Mouse (Mus musculus) midbrain, postnatal 0 days (tissue): ENCODE results near the gene Mettl11b. TPM values are rescaled to one million over a fixed set of nuclear protein-coding genes. Genes with fewer than 3 reads are reported as not detected.

Experiments used
- ATAC-seq: fragments of 200-750 bp; cut with Nextera tagmentation; 2 replicates; pipeline ENCODE4 v1.8.0; 2017; ENCODE audit warnings: moderate number of reproducible peaks, mild to moderate bottlenecking, moderate TSS enrichment, moderate library complexity; ENCODE audit not compliant: low FRiP score
- DNase-seq: peaks from one replicate; pipeline ENCODE4 v3.0.0-alpha.2; 2015; ENCODE audit warnings: low spot score
- H3K27ac ChIP-seq: fragments of 300-500 bp; sonication (generic); 2 replicates; pipeline ENCODE4 v1.5.1; 2014; ENCODE audit warnings: low read depth, mild to moderate bottlenecking, low read length, mixed read lengths
- H3K27me3 ChIP-seq: fragments of 300-500 bp; sonication (generic); 2 replicates; pipeline ENCODE4 v1.6.1; 2014; ENCODE audit warnings: low read length, control low read depth, mixed read lengths; ENCODE audit not compliant: insufficient read depth
- H3K36me3 ChIP-seq: fragments of 300-500 bp; sonication (generic); 2 replicates; pipeline ENCODE4 v1.6.1; 2014; ENCODE audit warnings: low read length, control low read depth, mixed read lengths; ENCODE audit not compliant: insufficient read depth
- H3K4me1 ChIP-seq: fragments of 300-500 bp; sonication (generic); 2 replicates; pipeline ENCODE4 v1.6.1; 2014; ENCODE audit warnings: mild to moderate bottlenecking, control low read depth, antibody characterized with exemption, low read length, mixed read lengths; ENCODE audit not compliant: insufficient read depth
- H3K4me2 ChIP-seq: fragments of 300-500 bp; sonication (generic); 2 replicates; pipeline ENCODE4 v1.6.1; 2014; ENCODE audit warnings: low read depth, mild to moderate bottlenecking, low read length, mixed read lengths; ENCODE audit not compliant: poor library complexity, severe bottlenecking
- H3K4me3 ChIP-seq: fragments of 300-500 bp; sonication (generic); 2 replicates; pipeline ENCODE4 v1.5.1; 2014; ENCODE audit warnings: low read depth, mild to moderate bottlenecking, low read length, moderate library complexity
- H3K9ac ChIP-seq: fragments of 300-500 bp; sonication (generic); replicated peaks from 2 replicates; pipeline ENCODE4 v1.6.1; 2014; ENCODE audit warnings: mild to moderate bottlenecking, low read length, moderate library complexity, mixed read lengths; ENCODE audit not compliant: poor library complexity, severe bottlenecking
- H3K9me3 ChIP-seq: fragments of 300-500 bp; sonication (generic); 2 replicates; pipeline ENCODE4 v1.6.1; 2016; ENCODE audit warnings: low read length, control low read depth
- CTCF ChIP-seq: IDR thresholded peaks from 2 replicates; pipeline ENCODE4 v1.5.1; 2016; ENCODE audit warnings: antibody characterized with exemption, mild to moderate bottlenecking
- WGBS: fragments of 180-500 bp; shearing (Covaris S2); extraction: QIAGEN DNeasy Blood & Tissue Kit; methylation state at CpG from one replicate; pipeline ENCODE4 v1.1.7; 2014; 5-methylcytosine and 5-hydroxymethylcytosine counted together
- polyA plus RNA-seq: library from polyadenylated mRNA; unstranded; fragments of >200 nt; fragmentation: Nextera tagmentation; extraction: Ambion mirVana; gene quantifications from 2 replicates; pipeline ENCODE4 v1.2.1, GENCODE M21; 2015
- total RNA-seq: library from RNA; depleted of rRNA; stranded (reverse); fragments of >200 nt; gene quantifications from 2 replicates; pipeline ENCODE4 v1.2.3, GENCODE M21; 2014

Gene Mettl11b
- total and polyA plus RNA-seq, 2 experiments from 2014 or later = 0.55 to 1.8 TPM

DNA sequence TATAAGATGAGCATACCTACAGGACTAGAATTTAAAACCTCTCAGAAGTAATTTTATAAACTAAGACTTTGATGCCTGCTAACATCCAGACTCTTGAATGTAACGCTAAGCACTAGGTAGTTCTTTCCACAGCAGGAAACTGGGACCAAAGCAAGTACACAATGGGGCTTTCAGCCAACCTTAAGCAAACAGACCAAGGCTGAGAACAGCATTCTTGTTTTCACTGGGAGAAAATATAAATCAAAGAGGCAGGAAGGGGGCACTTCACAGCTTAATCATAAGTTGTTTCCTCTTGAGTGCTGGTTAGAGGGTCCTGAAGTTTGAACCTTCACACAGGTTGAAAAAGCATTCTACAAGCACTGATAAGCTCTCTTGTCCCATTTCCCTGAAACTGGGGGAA lies 1.1 kb downstream of the Mettl11b start:
- H3K4me1 ChIP-seq = no peaks in the 10 kb centered on the region
- 44% methylated on average over 1 of the region's 1 CpGs for WGBS
- no peak for DNase-seq
- no peaks in the 10 kb centered on the region for H3K36me3 ChIP-seq
- no peak for ATAC-seq
- H3K27me3 ChIP-seq = no peaks in the 10 kb centered on the region
- no peak overlapping the region for H3K9ac ChIP-seq
- H3K4me2 ChIP-seq = no peak overlapping the region
- H3K27ac ChIP-seq = no peak overlapping the region
- H3K9me3 ChIP-seq = no peaks in the 10 kb centered on the region
- no peak overlapping the region for H3K4me3 ChIP-seq
- no peak for TF ChIP-seq CTCF

DNA sequence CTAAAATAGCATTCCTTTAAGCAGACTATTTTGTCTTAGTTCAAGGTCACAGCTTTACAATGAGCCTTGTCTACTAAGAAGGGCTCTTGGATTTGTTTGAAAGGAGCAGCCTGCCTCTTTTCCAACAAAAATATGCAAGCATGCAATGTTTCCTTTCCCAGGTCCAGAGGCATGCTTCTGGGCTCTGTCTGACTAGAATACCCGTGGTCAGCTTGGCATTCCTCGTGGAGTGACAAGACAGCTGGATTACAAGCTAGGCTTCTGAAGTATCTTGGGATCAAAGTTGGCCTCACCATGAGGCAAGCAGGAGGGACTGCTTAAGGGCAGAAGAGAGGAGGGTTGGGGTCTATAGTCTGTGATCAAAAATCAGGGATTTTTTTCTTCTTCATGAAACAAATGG lies 16.4 kb downstream of the Mettl11b start:
- H3K27me3 ChIP-seq = no peaks in the 10 kb centered on the region
- TF ChIP-seq CTCF = no peak
- no peaks in the 10 kb centered on the region for H3K4me1 ChIP-seq
- H3K36me3 ChIP-seq = no peaks in the 10 kb centered on the region
- no peak overlapping the region for H3K4me3 ChIP-seq
- H3K9ac ChIP-seq = no peak overlapping the region
- ATAC-seq = no peak
- H3K27ac ChIP-seq = no peak overlapping the region
- no peaks in the 10 kb centered on the region for H3K9me3 ChIP-seq
- H3K4me2 ChIP-seq = no peak overlapping the region
- no peak for DNase-seq
- WGBS = 43% methylated on average over 2 of the region's 2 CpGs

- no peaks in the 10 kb centered on the region for H3K9me3 ChIP-seq
- no peaks in the 10 kb centered on the region for H3K36me3 ChIP-seq
- no peaks in the 10 kb centered on the region for H3K4me1 ChIP-seq
- H3K27ac ChIP-seq = no peak overlapping the region
- H3K4me2 ChIP-seq = no peak overlapping the region
- DNase-seq (no peak), ATAC-seq (no peak)
- TF ChIP-seq CTCF = no peak
- WGBS = 88% methylated on average over 7 of the region's 7 CpGs
- no peak overlapping the region for H3K9ac ChIP-seq
- no peaks in the 10 kb centered on the region for H3K27me3 ChIP-seq
- H3K4me3 ChIP-seq = no peak overlapping the region
Measured at GRCm38 (mm10) chr1:163700571-163700970, 24.5 kb downstream of the Mettl11b start.

- no peak overlapping the region for H3K9ac ChIP-seq
- no peak for ATAC-seq
- H3K4me3 ChIP-seq = no peak overlapping the region
- no peak for DNase-seq
- H3K4me1 ChIP-seq = no peaks in the 10 kb centered on the region
- no peaks in the 10 kb centered on the region for H3K36me3 ChIP-seq
- WGBS = 96% methylated on average over 3 of the region's 3 CpGs
- no peak for TF ChIP-seq CTCF
- no peaks in the 10 kb centered on the region for H3K9me3 ChIP-seq
- H3K4me2 ChIP-seq = no peak overlapping the region
- H3K27ac ChIP-seq = no peak overlapping the region
- H3K27me3 ChIP-seq = no peaks in the 10 kb centered on the region
Measured at GRCm38 (mm10) chr1:163699702-163700101, 25.3 kb downstream of the Mettl11b start.

GRCm38 (mm10) chr1:163691860-163692259 lies 33.2 kb downstream of the Mettl11b start:
- Histone ChIP-seq H3K4me1 (no peaks in the 10 kb centered on the region), H3K36me3 (no peaks in the 10 kb centered on the region), H3K9ac (no peak overlapping the region), H3K27me3 (no peaks in the 10 kb centered on the region), H3K9me3 (no peaks in the 10 kb centered on the region), H3K27ac (no peak overlapping the region), H3K4me3 (no peak overlapping the region), H3K4me2 (no peak overlapping the region)
- no peak for DNase-seq
- WGBS = 81% methylated on average over 3 of the region's 3 CpGs
- TF ChIP-seq CTCF = no peak
- no peak for ATAC-seq

- no peaks in the 10 kb centered on the region for H3K9me3 ChIP-seq
- WGBS = 82% methylated on average over 2 of the region's 2 CpGs
- ATAC-seq (no peak), DNase-seq (no peak)
- H3K27ac ChIP-seq = no peak overlapping the region
- no peak for TF ChIP-seq CTCF
- H3K27me3 ChIP-seq = no peaks in the 10 kb centered on the region
- no peak overlapping the region for H3K9ac ChIP-seq
- H3K36me3 ChIP-seq = no peaks in the 10 kb centered on the region
- no peaks in the 10 kb centered on the region for H3K4me1 ChIP-seq
- H3K4me3 ChIP-seq = no peak overlapping the region
- no peak overlapping the region for H3K4me2 ChIP-seq
Measured at GRCm38 (mm10) chr1:163682935-163683430, 42.0 kb downstream of the Mettl11b start.
